Mouse (Mus musculus) retina, embryonic 14.5 days (tissue): ENCODE measurements around the gene Stat5b.

ENCODE experiments used
- DNase-seq: peaks from one replicate; pipeline ENCODE4 v3.0.0-alpha.2; 2015; ENCODE audit warnings: low spot score

Stat5b gene

DNA sequence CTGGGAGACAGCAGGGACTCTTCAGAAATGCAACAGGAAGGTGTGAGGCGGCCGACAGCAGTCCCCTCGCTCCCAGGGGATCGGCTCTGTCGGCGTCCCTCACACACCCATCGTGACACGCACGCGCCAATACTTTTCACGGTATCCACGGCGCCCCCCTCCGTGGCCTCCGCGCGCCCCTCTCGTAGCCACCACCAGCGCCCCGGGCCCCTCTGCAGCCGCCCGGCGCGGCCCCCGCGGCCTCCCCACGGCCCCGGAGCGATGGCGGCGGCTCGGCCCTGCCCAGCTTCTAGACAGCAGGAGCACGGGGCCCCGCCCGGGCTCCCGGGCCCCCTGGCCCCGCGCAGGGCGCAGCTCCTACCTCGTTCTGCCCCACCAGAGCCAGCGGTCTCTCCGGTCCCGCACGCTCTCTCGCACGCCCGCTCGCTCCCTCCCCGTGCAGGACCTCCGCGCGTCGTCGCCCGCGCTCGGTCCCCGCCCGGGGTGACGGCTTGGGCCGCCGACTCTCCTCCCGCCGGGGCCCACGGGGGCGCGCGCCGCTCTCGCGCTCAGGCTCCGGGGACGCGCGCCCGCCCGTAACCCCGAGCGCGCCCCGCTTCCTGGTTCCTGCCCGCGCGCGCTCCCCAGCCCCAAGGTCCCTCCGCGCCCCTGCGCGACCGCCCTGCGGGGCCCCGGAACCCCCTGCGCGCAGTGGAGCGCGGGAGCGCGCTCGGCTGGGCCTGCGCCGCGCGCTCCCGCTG, at the start of gene Stat5b:
Gene Stat5b (minus strand): TSS at position 687 of the 740 bp plus-strand sequence.
- peak; percentile 77 for DNase-seq

DNA sequence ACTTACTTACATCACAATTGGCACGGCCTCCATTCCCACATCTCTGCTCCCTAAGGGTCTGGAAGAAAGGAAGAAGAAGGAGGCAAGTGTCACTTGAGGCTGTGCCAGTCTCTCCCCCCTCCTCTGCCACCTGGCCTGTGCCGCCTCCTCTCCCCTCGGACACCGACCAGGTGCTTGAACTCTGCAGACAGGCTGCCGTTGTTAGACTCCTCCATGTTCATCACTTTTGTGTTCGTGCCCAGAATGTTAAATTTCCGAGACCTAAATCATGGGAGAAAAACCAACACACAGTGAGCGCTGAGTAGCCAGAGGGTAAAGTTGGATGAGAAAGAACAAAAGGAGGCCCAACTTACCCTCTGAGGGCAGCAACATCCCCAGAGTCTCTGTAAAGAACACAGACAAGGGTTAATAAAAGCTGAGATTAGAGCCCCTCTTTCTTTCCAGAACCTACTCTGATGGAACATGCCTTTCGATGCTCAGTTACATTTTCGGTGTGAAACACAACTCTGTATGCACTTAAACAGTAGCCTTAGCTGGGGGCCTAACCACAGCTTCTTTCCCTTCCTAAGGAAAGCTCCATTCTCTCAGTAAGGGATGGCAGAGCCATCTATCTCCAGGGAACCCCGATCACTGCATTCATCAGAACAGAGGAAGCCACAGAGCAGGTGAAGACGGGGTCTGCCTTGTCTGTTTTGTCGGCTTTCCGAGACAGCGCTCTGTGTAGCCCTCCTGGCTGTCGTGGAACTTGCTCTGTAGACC, 48.1 kb upstream of the Stat5b start:
- no peak for DNase-seq

DNA sequence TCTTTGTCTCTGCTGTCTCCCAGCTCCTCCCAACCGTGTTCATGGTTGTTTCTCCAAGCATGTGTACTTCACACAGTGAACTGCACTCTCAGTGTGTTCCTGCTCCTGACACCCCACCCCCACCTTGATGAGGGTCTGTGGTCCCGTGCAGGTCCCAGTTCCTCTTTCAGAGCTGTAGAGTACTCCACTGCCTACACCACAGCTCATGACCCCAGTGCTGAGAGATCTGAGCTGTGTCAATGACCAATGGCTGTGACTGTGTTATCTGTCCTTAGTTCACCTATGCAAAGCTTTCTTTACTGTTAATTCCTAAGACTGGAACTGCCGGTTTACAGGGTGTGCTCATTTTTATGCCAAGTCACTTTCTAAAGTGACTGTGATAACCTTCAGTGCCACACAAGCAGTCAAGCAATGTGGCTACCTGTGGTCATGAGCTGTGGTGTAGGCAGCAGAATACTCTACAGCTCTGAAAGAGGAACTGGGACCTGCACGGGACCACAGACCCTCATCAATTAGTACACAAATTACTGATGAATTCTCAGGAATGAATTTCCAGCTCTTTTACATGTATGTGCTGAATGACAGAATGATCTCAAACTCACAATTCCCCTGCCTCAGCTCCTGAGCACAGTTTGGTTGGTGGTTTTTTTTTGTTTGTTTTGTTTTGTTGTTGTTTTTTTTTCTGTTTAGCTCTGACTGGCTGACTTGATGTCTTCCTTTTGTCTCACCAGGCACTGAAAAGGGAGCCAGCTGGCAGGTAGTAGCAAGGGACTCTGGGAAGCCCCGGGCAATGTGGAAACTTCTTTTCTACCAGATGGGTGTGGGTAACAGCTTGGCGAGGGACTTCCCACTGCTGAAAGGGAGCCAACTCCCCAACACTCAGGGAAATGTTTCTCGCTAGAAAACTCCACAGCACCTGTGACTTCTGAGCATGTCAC, 47.0 kb upstream of the Stat5b start:
- no peak for DNase-seq

DNA sequence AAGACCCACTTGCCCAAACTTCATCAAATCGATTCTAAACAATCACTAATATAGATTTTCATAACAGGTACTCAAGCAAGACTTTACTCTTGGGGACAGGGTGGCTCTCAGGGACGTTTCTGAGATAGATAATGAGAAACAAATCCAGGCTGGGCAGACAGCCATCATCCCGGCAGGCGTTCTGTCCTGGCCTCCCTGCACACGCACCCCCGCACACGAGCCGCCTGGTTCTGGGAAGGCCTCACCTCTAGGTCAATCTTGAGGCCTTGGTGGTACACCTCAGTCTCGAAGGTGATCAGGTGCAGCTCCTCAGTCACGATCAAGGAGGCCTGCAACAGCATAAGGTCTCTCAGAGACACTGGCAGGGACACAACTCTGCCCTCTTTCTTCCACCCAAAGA, 45.6 kb upstream of the Stat5b start:
- no peak for DNase-seq

DNA sequence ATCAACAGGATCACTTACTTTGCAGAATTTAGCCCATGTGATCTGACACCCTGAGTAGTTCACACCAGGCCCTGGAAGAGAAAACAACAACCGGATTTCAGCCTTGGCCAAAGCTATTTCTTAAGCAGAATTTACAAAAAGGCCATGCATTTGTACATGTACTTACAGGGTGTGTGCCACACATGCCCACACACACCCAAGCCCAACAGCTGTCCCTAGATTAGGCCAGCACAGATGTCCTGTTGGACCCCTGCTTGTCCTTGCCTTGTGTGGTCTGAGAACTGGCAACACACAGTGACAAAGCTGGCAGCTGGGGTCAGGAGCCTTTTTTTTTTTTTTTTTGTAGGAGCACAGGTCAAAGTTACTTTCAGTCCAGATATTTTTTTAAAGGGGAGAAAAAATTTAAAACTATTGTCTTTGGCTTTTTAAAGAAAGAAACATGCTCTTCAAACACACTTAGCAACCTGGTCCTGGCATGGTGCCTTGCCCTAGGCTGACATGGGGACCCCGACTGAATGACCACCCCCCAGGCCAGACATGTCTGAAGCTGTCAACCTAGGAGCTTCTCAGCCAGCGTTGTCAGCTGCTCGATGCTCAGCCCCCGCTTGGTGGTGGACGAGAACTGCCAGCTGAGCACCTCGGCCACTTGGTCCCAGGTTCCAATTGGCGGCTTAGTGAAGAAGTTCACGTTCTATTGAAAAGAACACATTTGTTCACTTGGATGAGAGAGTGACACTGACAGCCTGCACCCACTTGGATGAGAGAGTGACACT, 43.8 kb upstream of the Stat5b start:
- DNase-seq = no peak

DNA sequence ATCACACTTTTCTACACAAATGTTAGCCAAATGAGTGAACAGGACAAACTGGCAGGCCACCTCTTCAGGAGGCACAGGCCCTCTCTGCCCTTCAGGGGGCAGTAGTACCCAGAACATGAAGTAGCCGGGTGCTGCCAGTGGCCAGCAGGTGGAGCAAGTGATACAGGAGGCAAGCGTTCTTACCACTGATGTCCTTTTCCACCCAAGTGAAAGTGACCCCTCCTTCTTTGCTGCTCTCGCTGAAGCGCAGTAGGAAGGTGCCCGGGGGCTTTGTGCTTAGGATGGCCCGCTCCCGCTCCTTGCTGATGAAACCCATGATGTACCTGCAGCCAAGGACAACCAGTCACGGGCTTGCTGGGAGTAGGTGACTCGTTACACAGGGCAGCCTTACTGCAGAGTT, 43.0 kb upstream of the Stat5b start:
- DNase-seq = peak; percentile 92

DNA sequence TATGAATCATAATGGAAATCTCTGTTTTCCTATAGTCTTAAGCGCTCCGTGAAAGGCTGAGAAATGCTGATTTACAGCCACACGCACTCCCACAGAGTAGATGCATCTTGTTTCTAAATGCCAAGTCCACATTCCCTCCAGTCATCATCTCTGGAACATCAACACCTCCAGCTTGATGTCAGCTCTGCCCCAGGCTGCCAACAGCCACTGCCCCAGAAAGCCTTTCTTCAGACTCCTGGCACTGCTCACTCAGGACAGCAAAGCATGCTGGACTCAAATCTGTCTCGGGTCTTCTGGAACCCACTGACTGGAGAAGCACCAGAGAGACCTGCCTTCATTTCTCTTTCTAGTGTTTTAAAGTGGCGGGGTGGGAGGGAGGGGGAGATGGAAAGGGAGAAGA, 41.9 kb upstream of the Stat5b start:
- DNase-seq = no peak

DNA sequence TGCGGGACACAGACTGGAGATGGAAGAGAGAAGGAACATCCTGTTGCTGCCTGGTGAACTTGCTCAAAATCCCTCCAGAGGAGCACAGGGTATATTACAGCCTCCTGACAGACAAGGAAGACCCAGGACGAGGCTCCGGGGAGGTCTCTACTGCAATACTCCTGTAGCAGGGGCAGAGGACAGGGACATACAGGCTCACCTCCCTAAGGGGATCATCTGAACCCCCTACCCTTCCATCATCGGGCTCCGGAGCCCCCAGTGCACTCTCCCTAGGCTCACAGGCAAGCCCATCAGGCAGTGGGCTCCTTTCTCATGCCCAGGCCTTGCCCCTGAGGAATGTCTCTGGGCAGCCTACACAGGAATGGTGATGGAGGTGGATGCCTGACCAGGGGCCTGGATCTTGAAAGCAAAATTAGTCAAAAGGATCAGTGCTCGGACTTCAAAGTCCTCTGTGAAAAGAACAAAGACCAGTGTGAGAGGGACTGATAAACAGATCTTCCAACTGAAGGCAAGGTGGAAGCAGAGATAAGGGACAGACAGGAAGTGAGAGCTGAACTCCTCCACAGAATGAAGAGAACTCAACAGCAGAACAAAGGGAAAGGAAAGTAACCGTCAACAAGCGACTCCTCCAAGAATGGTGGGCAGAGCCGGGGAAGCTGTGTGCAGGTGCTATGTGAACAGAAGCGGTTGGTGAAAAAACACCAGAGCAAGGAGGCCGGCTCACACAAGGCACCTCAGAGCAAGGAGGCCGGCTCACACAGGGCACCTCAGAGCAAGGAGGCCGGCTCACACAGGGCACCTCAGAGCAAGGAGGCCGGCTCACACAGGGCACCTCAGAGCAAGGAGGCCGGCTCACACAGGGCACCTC, 41.0 kb upstream of the Stat5b start:
- DNase-seq = no peak

DNA sequence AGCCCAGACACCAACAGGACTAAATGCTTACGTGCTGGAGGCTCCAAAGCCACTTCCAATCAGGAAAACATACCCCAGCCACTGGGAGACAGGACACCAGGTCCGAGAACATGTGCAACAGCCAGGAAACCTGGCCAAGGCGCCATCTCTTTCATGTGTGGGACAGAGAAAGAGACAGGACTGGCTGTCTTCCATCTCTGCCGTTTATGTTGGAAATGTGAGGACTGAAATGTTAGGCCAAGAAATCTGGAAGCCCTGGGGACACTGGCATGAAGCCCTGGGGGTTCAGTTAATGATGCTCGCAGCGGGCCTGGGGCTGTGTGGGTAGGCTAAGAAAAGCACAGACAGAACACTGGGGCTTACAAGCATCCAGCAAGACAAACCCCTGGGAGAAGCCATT, 40.0 kb upstream of the Stat5b start:
- no peak for DNase-seq

DNA sequence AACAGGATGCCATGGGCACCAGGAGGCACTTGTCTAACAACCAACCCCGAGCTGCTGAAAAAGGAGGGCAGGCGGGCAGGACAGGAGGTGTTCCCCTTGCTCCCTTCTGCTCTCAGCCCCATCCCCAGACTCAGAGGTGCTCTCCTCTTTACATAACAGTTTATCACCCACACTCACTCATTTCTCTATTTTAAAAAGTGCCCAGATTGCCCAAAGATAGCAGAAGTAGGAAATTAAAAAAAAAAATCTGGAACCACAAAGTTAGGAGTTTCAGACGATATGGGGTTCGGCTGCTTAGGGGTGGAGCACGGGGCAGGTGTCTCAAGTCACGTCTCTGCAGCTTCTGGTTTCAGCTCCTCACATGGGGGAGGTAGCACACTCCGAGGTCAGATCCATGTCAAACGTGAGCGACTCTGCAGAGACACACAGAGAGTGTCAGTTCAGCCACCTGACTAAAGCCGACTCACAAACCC, 37.9 kb upstream of the Stat5b start:
- no peak for DNase-seq

DNA sequence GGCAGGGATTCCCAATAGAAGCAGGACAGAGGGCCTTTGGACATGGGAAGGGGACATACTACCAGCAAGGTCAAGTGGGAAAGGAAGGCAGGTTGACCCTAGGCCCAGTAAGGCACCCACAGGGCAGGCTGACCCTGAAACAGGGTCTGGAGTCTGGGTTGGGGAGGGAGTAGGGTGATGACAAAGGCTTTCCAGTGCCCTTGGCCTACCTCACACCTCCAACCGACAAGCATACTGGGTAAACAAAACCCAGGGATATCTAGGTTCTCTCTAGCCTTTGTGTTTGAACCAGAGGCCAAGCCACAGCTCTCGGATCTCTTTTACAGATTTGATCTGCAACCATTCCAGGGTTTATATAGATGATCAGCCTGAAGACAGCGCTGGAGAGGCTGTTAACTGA, 37.2 kb upstream of the Stat5b start:
- no peak for DNase-seq

DNA sequence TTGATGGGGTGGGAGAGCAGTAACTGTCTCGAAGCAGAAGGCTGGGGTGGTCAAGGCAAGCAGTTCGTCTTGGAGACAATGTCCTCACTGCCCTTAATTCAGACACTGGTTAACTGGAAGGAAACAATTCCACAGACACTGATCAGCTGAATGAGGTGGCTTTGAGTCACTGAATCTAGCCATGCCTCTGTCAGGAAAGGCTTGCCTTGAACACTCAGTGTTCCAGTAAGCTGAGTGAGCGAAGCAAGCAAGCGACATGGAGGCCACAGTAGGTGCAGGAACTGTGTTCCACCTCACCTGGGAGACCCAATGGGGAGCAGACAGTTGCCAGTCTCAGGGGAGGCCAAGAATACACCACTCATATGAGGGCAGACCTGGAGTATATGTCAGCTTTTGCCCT, 36.7 kb upstream of the Stat5b start:
- no peak for DNase-seq

DNA sequence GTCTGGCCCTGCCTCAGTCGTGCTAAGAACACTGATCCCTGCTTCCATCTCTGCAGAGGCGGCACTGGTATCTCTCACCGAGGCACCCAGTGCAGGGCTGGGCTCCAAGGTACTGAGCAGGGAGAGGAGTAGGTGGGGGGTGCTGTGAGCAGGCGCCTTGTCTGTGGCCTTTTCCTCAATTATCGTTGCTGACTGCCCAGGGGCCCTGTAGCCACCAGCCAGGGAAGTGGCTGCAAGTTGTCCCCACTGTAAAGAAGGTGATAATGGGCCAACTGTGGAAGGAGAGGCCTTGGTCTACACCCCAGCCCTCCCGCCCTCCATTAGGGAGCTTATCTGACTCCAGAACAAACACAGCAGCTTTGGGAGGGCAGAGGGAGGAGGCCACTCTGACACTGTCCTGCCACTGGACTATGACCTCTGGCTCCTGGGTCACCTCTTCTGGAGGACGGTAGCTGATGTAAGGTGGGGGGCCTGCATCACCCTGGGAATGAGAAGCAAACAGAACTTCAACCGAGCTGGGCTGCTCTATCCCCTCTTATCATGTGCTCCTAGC, 35.7 kb upstream of the Stat5b start:
- no peak for DNase-seq

DNA sequence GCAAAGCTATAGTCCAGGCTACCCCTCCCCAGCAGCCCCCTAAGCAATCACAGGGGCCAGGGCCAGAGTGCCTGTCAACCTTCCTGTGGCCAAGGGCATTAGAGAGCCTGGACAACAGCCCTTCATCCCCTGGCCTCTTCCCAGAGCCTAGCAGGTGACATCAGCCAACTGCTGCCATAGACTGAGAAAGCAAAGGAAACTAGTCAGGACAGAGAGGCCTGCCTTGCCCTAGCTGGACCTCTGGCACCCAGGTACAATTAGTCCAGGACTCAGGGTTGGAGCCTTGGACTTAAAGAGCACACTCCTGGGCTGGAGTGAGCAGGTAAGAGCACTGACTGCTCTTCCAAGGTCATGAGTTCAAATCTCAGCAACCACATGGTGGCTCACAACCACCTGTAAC, 34.9 kb upstream of the Stat5b start:
- no peak for DNase-seq

DNA sequence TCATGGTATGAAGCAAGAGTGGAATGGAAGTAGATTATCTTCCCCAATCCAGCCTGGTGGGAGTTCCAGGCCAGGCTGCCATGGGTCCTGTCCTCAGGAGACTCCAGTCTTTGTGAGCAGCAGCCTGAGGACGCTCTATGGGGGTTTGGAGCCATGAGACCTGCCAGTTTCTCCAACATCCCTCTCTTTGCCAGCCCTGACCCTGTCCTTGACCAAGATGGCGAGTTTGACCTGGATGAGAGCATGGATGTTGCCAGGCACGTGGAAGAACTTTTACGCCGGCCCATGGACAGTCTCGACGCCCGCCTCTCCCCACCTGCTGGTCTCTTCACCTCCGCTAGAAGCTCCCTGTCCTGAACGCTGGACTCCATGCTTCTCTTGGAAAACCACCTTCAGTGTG, 33.1 kb upstream of the Stat5b start:
- no peak for DNase-seq

DNA sequence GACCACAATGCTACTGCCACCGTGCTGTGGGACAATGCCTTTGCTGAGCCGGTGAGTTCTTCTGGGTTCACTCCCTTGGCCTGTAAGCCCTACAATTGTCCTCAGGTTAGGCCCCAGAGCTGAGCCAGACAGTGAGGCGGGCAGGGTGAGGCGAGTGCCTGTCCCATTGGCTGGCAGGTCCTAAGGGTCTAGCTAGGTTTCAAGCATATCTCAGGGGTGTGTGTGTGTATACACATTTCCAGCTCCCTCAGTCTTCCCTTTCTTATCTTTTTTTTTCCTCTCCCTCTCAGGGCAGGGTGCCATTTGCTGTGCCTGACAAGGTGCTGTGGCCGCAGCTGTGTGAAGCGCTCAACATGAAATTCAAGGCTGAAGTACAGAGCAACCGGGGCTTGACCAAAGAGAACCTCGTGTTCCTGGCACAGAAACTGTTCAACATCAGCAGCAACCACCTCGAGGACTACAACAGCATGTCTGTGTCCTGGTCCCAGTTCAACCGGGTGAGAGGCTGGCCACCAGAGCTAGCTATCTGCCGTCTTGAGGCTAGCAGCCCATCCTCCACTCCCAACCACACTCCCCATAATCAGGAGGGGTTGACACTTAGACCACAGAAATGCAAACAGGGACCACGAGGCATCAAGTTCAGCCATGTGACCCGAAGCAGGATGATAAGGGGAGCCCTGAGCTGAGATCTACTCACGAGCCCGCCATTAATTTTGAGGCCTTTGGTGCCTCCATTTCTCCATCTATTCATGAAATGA, 29.0 kb upstream of the Stat5b start:
- no peak for DNase-seq

DNA sequence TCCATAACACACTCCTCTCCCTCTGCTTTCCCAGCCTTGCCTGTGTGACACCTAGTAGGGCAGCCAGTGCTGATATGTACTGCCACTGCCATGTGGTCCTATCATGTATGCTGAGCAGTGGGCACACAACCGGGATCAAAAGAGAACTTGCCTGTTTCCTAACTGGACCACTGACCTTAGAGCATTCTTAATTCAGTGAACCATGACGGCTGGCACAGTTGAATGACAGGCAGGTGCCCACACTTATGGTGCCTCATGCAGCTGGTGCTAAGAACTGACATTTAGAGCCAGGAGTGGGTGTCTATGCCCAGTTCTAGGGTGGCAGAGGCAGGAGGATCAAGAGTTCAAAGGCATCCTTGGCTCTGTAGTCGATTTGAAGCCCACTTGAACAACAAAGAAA, 25.2 kb upstream of the Stat5b start:
- DNase-seq = no peak

DNA sequence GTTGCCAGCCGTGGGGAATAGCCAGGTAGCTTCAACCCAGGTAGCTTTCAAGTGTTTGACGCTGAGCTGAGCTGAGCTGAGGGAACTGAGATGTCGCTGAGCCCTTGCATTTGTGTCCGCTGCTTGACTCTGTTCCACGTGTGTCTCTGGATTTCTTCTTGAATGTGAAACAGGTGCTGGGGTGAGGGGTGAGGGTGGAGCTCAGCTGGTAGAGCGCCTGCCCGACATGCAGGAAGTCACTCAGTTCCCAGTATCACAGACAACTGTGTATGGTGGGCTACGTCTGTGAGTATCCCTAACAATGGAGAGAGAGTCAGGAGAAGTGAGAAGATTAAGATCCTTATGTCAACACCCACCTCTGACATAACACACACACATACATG, 20.4 kb upstream of the Stat5b start:
- DNase-seq = no peak

DNA sequence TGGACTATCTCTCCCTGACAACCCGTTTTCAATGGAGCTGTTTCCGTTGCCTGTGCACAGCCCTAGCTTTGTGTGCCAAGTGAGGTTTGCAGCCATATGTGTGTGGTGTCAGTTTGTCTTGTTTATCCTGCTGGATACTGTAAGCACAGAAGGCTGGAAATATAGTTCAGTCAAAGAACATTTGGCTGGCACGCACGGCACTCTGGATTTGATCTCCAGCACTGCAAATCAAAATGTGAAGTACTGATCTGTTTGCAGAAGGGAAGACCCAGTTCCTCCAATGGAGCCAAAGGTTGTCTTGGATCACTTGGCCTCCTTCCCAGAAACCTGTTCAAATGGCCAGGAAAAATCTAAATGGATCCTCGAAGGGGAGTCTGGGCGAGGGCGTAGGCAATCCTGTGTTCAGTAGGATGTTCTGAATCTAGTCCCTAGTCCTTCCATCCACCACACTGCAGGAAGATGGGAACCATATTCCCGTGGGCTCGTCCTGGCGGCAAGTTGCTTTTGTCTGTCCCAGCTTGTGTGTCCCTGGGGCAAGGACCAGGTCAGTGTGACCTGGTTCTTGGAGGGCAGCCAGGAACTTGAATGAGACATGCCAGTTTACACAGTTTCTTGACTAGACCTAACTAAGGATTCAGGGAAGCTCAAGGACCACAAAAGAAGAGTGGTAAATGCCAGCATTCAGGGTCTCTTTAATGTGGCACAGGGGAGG, 19.9 kb upstream of the Stat5b start:
- no peak for DNase-seq
